Mouse (Mus musculus) effector memory CD4-positive, alpha-beta T cell, adult 7 months (primary cell): Measurements from ENCODE around the gene Rtl1. TPM values are rescaled to one million over a fixed set of nuclear protein-coding genes. Genes with fewer than 3 reads are reported as not detected.

Experiments
- polyA plus RNA-seq: library from polyadenylated mRNA; unstranded; fragments of 100-300 nt; shearing (Covaris generic); gene quantifications from one replicate; pipeline ENCODE4 v1.2.1, GENCODE M21; 2017

Rtl1 gene
- 0.17 TPM for polyA plus RNA-seq

DNA sequence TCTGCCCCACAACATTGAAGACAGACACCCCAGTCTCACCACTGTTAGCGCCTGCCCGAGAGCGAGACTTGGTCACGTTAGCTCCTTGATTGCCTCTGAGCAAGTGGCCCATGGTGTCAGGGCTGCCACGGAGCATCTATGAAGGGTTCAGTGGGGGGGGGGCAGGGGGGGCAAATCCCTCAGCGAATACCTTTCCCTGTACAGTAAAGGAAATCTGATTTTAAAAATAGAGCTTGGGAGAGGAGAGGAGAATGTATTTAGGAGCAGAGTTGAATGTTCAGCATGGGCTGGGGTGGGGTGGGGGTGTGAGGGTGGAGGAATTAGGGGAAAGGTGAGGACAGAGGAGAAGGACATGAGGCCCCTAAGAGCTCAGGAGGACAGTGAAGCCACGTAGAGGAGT, at the start of gene Rtl1:
TSS of gene Rtl1 (minus strand) at position 101 of the 400 bp plus-strand sequence.

Other genes with a start within 250 kb of the Rtl1 start
- not detected for gene Dlk1, start 147.5 kb downstream of the Rtl1 start, polyA plus RNA-seq